Mouse (Mus musculus): ENCODE results near the gene Enpp6.
A peak's percentile ranks its signal among the peaks of the same experiment; 100 is the strongest.

Enpp6 gene

DNA sequence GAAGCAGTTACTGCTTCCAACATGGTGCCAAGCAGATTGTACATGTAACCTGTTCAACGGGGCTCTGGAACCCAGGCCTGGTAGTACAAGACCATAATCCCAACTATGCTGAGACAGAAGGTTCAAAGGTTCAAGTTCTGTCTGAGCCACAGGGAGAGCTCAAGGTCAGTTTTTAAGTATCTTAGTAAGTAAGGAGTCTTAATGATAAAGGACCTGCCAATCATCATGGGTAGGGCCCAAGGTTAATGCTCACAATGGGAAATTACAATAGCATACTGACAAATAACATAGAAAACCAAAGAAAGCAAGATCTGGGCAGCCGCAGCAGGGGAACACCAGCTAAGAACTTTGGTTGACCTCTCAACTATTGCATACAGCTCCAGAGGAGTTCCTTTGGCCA lies 72.3 kb downstream of the Enpp6 start:
- no peak for DNase-seq (ENCODE audit: extremely low spot score, low read depth, low spot score)

DNA sequence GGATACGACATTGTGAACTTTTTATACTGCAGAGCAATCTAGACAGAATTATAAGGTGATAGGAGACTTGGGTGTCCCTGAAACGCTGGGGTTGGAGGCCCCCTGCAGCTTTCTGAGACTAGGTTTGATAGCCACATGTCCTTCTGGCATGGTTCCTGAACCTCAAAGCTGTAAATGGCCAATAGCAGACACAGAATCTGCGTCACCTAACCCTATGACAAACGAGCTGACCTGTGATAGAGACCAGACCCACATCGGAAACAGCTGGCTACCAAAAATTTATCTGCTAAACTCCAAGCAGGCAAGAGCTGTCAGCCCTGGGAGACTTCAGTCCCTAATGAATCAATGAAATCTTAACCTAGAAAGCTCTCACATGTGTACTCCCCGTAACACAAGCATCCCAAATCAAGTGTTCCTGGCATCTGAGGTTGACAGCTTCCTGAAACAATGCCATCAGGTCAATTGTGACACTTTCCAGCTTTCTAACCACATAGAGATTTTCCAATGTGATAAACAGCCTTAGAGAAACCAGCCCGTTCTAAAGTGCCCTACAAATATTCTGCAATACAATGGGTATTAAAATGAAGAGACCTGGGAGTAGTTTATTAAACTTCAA lies 74.5 kb downstream of the Enpp6 start:
- peak; percentile 47 for DNase-seq (ENCODE audit: extremely low spot score, low read depth, low spot score)

DNA sequence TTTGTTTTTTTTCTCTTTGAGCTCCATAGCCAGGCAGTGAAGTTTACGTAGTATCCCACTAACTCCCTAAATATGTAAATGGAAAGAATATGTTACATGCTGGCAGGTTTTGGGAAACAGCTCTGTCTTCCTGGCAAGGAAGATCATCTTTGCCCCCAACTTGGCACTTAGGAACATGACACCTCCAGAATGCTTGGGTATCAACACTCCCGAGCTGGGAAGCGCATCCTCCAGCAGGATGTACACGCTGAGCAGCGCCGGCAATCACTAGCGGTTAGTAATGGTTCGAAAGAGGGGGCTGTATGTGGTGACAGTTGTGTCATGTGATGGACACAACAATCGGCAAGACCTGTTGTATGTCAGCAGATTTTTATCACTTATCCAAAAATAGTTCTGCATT lies 80.4 kb downstream of the Enpp6 start:
- DNase-seq (ENCODE audit: extremely low spot score, low read depth, low spot score): no peak

DNA sequence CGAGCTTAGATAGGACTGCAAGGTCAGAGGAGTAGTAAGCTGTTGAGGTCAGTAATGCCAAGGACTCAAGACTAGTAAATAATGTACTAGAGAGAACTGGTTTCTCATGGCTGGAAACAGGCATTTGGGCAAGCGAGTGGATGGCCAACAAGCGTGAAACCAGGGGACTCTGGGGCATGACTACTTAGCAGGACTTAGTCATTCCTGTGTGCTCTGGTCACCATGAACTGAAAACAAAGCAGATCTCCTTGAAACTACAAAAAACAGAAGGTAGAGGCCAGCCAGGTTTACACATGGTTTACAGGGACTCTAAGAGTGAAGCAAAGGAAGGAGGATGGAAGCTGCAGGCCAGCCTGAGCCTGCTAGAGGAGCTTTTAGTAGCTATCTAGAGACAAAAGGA lies 82.9 kb downstream of the Enpp6 start:
- DNase-seq (ENCODE audit: extremely low spot score, low read depth, low spot score): no peak

DNA sequence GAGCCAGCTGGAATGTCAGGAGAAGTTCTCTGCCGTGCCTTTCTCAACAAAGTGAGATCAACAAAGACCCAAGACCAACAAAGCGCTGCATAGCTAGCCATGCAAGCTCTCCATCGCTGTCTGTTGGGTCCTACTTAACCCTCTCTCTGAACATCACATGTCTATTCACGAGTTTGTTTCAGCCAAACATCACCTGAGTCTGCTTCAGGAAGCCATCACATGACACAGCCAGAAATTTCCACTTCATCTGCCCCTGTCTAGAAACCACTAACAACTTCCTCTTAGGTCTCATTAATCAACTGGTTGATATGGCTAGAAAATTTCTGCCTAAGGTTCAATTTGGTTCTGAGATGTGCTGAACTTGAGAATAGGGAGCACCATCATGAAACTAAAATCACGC lies 85.3 kb downstream of the Enpp6 start:
- no peak for DNase-seq (ENCODE audit: extremely low spot score, low read depth, low spot score)

DNA sequence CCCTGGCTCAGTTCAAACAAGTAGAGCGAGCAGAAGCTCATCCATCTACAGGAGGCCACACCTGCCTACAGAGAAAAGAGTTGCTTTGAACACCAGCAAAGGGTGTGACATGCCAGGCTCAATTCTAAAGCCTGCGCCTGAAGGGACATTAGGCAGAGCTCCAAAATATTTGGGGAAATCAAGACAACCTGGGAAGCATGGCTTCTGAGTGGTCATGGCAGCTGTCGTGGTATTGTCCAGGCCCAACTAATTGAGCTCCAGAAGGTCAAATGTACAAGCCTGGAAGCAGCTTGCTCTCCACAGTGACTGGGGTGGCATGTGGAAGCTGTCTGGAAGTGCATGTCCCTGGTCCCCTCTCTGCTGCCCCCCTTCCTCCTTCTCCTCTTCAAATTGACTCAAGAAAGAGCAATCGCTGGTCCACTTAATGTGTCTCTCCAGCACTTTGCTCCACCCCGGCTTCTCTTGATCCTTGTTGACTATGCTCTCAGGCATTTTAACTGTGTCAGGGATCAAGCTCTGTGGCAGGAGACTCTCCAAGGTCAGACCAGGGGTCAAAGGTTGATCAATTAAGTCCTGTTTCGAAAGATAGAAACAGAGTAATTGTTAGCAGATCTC lies 89.4 kb downstream of the Enpp6 start:
- DNase-seq (ENCODE audit: extremely low spot score, low read depth, low spot score): no peak

DNA sequence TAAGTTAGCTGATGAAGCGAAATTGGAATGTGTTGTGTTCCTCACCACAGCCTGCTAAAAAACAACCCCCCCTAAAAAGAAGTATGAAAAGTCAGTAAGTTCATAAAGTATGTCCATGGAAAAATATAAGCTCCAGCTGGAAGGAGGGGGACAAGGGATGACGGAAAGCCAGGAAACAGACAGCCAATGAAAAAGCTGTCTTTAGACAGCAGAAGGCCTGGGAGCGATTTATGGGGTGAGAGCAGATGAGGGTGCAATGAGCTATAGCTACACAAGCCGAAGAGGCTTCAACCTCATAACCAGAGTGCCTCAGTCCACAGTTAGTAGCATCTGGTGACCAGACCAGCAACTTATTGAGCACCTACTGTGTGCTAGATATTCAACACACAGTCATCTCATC lies 93.3 kb downstream of the Enpp6 start:
- no peak for DNase-seq (ENCODE audit: extremely low spot score, low read depth, low spot score)

DNA sequence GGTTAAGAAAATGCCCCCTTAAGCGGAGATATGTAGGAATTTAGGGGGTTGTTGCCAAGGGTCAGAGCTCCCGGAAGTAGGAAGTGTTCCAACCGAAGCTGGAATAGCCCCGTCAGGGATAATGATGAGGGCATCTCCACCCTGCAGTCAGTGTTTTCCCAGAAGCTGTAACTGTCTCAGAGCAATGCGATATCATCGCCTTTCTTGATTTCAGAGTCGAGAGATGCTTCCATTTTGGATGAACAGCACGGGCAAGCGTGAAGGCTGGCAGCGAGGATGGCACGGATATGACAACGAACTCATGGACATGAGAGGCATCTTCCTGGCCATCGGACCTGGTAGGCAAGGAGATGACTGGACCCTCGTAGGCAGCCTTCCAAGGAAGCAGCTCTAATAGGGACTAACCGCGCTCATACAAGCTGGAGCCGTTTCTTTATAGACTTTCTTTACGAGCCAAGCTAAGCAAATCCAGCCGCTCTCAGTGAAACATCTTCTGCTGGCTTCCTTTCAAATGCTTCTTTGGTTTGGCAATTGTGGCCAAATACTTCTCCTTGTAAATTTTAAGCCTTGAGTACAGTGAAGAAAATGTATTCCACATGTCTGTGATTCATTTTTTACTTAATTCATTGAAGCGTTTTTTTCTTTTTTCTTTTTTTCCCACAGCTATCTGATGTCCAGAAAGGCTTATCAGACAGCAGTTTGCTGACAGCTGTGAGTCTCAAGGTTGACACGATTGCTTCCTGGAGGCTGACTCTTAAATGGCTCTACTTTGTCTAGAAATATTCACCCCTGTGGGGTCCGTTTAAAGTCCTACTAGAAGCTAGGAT lies 95.7 kb downstream of the Enpp6 start:
- no peak for DNase-seq (ENCODE audit: extremely low spot score, low read depth, low spot score)

DNA sequence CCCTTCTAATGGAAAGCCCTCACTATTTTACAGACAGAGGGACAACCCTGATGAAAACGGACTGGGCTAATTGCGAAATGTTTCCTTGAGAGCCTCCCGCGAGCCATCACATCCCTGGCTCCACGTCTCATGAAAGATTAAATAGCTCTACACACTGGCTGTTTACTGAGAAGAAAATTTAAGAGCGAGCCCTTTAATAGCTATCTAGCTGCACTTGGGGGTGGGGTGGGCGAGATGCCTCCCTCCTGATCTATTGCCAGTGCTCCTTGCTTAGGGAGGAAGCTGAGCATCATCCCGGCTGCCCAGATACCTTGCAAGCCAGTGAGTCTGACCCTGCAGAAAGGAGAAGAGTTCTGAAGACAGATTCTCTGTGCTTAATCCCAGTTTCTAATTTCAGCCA lies 103.3 kb downstream of the Enpp6 start:
- DNase-seq (ENCODE audit: extremely low spot score, low read depth, low spot score): no peak

DNA sequence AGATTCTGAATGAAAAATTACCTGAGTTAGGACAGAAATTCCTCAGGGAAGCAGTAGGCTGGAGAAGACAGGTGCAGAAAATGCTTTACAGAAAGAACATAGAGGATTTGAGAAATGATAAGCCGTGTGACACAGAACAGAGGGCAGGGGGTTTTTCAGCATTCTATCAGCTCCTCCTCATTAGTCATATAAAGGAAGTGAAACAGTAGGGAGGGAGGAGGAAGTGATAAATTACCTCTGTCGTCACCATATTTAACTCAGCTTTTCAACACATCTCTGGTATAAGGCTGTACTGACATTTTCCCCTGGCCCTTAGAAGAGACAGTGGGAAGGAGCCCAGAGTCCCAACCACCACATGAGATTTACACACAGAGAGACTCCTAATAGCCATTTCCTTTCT lies 118.9 kb downstream of the Enpp6 start:
- no peak for DNase-seq (ENCODE audit: extremely low spot score, low read depth, low spot score)

DNA sequence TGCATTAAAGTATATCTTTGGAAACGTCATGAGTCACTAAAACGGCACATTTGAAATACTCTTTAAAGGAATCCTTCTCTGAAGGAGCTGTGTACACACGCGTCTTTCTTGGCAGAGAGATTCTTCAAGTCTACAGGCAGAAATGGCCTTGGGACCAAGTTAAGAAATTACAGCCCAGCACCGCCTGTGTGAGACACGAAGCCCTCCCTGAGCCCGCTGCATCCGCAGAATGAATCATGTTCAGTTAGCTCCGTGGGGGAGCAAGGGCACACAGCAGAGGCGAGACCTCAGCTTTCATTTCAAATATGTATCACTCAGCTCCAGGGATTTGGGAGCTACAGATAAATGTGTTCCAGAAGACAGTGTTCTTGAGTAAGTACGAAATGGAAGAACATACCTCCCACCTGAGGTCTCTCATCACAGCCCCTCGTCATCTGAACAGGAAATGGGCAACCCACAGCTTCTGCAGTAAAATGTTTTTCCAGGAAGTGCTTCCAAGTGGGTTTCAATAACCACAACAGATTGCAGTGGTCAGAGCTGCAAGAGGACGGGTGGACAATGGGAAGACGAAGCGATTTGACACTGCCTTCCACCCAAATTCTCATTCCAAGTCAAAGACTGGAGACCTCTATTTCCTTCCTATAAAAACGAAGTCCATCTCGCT lies 127.6 kb downstream of the Enpp6 start:
- no peak for DNase-seq (ENCODE audit: extremely low spot score, low read depth, low spot score)

DNA sequence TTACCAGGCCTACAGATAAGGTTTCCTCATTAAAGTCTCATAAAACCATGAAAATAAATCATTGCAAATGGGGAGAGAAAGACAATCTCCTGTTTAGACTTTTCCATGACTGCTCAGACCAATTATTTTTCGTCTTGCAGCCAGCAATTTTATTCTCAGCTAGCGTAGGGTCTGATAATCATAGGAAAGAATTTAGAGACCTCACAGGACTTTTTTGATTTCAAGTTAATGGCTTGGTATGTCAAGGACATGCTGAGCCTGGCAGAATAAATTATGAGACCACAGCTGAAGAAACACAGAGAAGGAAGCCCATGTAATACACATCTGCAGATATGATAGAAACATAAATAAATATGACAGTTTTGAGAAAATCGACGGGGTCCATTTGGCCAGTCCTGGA lies 130.6 kb downstream of the Enpp6 start:
- DNase-seq (ENCODE audit: extremely low spot score, low read depth, low spot score): peak; percentile 52

DNA sequence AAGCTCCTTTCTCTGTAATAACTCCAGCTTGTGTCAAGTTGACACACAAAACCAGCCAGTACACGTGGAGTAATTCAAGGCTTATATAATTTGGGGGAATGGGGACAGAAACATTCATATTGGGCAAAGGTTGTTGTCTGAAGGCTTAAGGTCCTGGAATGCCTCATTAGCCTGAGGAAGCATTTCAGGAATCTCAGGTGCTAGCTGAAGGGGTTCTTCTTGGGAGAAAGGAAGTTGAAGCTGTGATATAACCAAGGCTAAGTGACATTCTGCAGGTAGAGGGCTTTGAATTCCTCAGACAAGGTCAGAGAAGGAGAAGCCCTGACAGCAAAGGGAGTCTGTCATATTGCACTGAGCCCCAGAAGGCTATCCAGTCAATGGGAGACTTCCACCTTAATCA lies 133.2 kb downstream of the Enpp6 start:
- DNase-seq (ENCODE audit: extremely low spot score, low read depth, low spot score): no peak

DNA sequence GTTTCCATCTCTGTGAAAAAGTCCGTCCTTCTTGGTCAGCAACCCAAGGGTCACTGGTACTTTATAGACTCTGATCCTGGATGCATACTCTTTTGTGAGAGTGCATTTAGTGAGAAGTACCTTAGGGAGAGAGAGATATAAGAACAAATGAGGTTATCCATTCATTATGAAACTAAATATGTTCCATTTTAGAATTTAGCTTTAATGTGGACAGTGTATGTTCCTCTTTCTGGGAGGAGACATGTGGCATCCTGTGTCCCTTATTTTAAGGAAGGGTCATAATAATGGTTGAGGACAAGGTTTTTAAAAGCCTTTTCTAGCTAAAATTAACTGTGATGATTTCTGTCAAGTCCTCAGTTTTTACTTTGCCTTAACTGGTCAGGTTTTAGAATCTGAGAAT lies 142.2 kb downstream of the Enpp6 start:
- no peak for DNase-seq (ENCODE audit: extremely low spot score, low read depth, low spot score)

DNA sequence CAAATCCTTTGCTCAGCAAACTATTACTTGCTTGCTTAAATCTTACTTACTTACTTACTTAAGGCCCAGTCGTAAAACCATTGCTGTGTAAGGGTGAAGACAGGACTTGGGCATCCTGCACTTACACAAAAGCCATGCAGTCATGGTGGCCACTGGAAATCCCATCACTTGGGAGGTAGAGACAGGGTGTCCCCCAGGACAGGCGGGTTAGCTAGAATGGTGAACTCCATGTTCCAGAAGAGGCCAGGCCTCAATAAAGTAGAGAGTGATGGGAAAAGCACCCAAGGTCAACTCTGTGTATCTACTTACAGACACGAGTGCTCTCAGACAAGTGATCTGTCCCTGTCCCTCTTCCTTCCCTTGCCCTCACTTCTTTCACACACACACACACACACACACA lies 146.7 kb downstream of the Enpp6 start:
- no peak for DNase-seq (ENCODE audit: extremely low spot score, low read depth, low spot score)

DNA sequence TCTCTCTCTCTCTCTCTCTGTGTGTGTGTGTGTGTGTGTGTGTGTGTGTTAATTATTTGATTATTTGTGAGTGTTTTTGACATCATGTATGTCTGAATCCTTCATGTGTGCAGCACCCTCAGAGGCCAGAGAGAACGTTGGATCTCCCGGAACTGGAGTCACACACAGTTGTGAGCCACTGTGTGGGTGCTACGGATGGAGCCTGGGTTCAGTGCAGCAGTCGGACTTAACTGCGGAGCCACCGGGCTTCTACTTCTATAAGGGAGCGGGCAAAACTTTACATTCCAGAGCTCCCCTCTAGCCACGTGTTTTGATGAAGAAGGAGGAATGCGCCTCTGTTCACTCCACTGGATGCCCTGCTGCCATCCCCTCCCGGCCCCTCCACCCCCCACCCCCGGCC lies 148.0 kb downstream of the Enpp6 start:
- no peak for DNase-seq (ENCODE audit: extremely low spot score, low read depth, low spot score)

DNA sequence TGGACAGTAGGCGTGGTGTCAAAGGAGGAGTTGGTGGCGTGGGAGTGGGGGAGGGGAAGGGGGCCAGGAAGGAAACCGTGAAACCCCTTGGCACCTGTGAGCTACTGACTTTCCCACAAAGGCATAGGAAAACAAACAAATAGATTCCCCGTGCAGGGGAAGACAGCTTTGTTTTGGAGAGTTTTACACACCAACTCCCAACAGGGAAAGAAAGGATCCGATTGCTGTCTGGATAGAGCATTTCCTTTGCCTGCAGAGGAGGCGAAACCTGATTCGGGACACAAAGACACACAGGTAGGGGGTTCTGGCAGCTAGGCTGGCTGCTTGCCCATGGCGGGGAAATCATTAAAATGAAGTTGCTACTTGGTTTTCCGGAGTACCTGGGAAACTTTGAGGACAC lies 148.9 kb downstream of the Enpp6 start:
- DNase-seq (ENCODE audit: extremely low spot score, low read depth, low spot score): no peak

DNA sequence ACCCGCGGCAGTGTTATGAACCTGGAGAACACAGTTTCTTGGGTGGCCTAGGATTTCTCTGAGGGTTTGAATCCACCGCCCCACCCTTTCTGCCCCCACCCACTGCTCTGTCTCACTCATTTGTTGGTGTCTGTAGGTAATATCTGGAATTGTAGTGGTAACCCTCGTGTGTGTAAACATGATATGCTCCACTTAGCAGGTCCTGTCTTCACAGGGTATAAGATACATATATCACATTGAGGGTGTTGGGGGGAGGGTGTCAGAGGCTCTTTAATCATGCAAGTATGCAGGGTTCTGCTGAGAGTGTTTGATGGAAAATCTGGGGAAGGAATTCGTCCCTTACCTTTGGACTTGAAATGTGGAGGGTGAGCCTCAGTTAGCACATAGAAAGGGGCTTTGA lies 149.4 kb downstream of the Enpp6 start:
- DNase-seq (ENCODE audit: extremely low spot score, low read depth, low spot score): no peak

DNA sequence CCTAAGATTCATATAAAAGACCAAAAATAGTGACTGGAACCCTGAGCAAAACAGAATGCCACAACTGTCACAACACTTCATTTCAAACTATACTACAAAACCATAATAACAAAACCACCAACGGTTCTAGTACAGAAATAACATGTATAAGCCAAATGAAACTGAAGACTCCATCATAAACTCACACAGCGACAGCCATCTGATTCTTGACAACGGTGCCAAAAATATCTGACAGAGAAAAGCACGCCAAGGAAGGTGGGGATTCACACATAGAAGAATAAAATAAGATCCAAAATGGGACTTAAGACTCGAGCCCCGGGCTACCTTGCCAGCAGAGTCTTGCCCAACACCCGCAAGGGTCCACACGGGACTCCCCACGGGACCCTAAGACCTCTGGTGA lies 158.6 kb downstream of the Enpp6 start:
- no peak for DNase-seq (ENCODE audit: extremely low spot score, low read depth, low spot score)

All from hindlimb bud, embryonic 11.5 days (tissue).